20 mouse cellular contexts compared by ENCODE assay signal in the genomic region with DNA sequence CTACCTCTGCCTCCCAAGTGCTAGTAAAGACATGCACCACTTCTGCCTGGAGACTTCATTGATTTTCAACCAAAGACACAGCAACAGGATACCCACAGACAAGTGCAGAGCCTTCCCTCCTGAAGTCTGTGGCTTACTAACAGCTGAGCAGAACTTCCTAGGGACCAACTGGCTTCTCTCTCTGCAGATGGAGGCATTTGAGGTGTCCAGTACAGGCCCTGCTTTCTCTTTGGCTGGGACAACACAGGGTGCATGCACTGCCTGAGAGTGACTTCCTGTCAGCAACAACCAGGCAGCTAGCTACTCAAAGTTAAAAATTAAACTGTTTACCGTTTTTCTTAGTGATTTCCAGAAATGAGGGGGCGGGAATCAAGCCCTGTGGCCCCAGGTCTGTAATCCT. TPM values are rescaled to one million over a fixed set of nuclear protein-coding genes. Genes with fewer than 3 reads are reported as not detected.
DNase-seq lines count a peak whose midpoint lies in the region; ATAC-seq and TF ChIP-seq lines count a peak whose summit lies in the region.
"Had no signal": no experiment of that assay in that cellular context is flagged by ENCODE, and none has a peak within 500 bp of the region (broad histone marks: within the 10 kb centered on the region; RNA-seq: fewer than 3 reads in every experiment).

No protein-coding gene starts in this region.

- WGBS in heart, adult 2 months = 52% methylated on average over 2 of the region's 2 CpGs
- WGBS in heart, embryonic 12.5 days = 72% methylated on average over 2 of the region's 2 CpGs
- WGBS in liver, embryonic 15.5 days (ENCODE audit: insufficient replicate concordance) = 42% methylated on average over 2 of the region's 2 CpGs
- 82% methylated on average over 2 of the region's 2 CpGs for WGBS in midbrain, embryonic 10.5 days

- no peaks in the 10 kb centered on the region for H3K79me2 ChIP-seq in heart, adult 2 months (replicated peaks; ENCODE audit: control insufficient read depth, insufficient read depth, low read length)

- H3K9me3 ChIP-seq in heart, embryonic 12.5 days (replicated peaks) = 0 out of 2 replicates have a peak, but pooled peaks cover 4% of the 10 kb centered on the region
- no peaks in the 10 kb centered on the region for H3K9me3 ChIP-seq in liver, embryonic 15.5 days (replicated peaks)
- H3K9me3 ChIP-seq in midbrain, embryonic 10.5 days (replicated peaks) = 0 out of 2 replicates have a peak, but pooled peaks cover 6% of the 10 kb centered on the region
- H3K9me3 ChIP-seq: heart, embryonic 10.5 days; stomach, embryonic 15.5 days had no signal

- intact Hi-C loops in heart, adult 2 months (cut with DNase I) = no loop called here
- intact Hi-C loops in left cerebral cortex, postnatal 36 days (cut with DNase I) = no loop called here

- TF ChIP-seq POLR2A in heart, adult 2 months (IDR thresholded peaks at IDR 0.05; ENCODE audit: insufficient read depth, low read depth, low read length) = no peak

- H3K9ac ChIP-seq in heart, adult 2 months (ENCODE audit: low read depth, low read length) = no peak overlapping the region
- H3K9ac ChIP-seq in heart, embryonic 12.5 days = no peak overlapping the region
- no peak overlapping the region for H3K9ac ChIP-seq in liver, embryonic 15.5 days
- H3K9ac ChIP-seq: stomach, embryonic 15.5 days had no signal

- H3K4me2 ChIP-seq in heart, embryonic 12.5 days = no peak overlapping the region
- H3K4me2 ChIP-seq in liver, embryonic 15.5 days = no peak overlapping the region
- H3K4me2 ChIP-seq: stomach, embryonic 15.5 days had no signal

- H3K27me3 ChIP-seq in heart, adult 2 months (ENCODE audit: control insufficient read depth, insufficient read depth, low read length) = no peaks in the 10 kb centered on the region
- no peaks in the 10 kb centered on the region for H3K27me3 ChIP-seq in heart, embryonic 12.5 days (replicated peaks)
- no peaks in the 10 kb centered on the region for H3K27me3 ChIP-seq in liver, embryonic 15.5 days
- no peaks in the 10 kb centered on the region for H3K27me3 ChIP-seq in midbrain, embryonic 10.5 days (ENCODE audit: low read depth, poor library complexity, severe bottlenecking)
- H3K27me3 ChIP-seq: stomach, embryonic 15.5 days had no signal

- peaks cover 5% of the 10 kb centered on the region for H3K4me1 ChIP-seq in heart, adult 2 months (ENCODE audit: control insufficient read depth, insufficient read depth, low read length)
- peaks cover 20% of the 10 kb centered on the region for H3K4me1 ChIP-seq in heart, embryonic 12.5 days (replicated peaks)
- H3K4me1 ChIP-seq in liver, embryonic 15.5 days (replicated peaks) = peaks cover 19% of the 10 kb centered on the region
- peaks cover 11% of the 10 kb centered on the region for H3K4me1 ChIP-seq in midbrain, embryonic 10.5 days

- DNase-seq in heart, adult 2 months = no peak
- DNase-seq in thymus, postnatal 0 days (ENCODE audit: low spot score) = peak; percentile 14
- DNase-seq in thymus, postnatal 25 days = no peak
- DNase-seq in midbrain, embryonic 10.5 days (ENCODE audit: low spot score) = no peak
- DNase-seq in left cerebral cortex, postnatal 36 days (ENCODE audit: low spot score in 2 of 2) = no peak
- DNase-seq in embryo, embryonic 9.5 days (ENCODE audit: extremely low spot score) = no peak
- DNase-seq: adrenal gland, postnatal 36 days; cerebellum, adult 9-10 months; embryo, embryonic 11 days; gastrocnemius, adult 2 months; heart, postnatal 4 days; lung, postnatal 14 days; right cerebral cortex, adult 18-20 months; spleen, adult 18-20 months; thymus, postnatal 14 days had no signal

- no peak for TF ChIP-seq EP300 in heart, adult 2 months (IDR thresholded peaks at IDR 0.05; ENCODE audit: insufficient read depth, low read depth, low read length)

- no peak overlapping the region for H3K4me3 ChIP-seq in heart, adult 2 months
- H3K4me3 ChIP-seq in heart, embryonic 12.5 days = no peak overlapping the region
- no peak overlapping the region for H3K4me3 ChIP-seq in liver, embryonic 15.5 days (replicated peaks)
- H3K4me3 ChIP-seq in midbrain, embryonic 10.5 days = no peak overlapping the region
- H3K4me3 ChIP-seq: gastrocnemius, adult 2 months; heart, embryonic 10.5 days; stomach, embryonic 15.5 days had no signal

- peak overlapping the region; percentile 2; the same call in 1 of the 2 replicates for H3K27ac ChIP-seq in heart, adult 2 months
- no peak overlapping the region for H3K27ac ChIP-seq in heart, embryonic 12.5 days (ENCODE audit: poor library complexity, severe bottlenecking)
- peak overlapping the region; percentile 68 for H3K27ac ChIP-seq in liver, embryonic 15.5 days (replicated peaks)
- no peak overlapping the region for H3K27ac ChIP-seq in midbrain, embryonic 10.5 days (replicated peaks)
- H3K27ac ChIP-seq: gastrocnemius, adult 2 months; heart, embryonic 10.5 days; stomach, embryonic 15.5 days had no signal

- no peak for ATAC-seq in heart, embryonic 12.5 days (ENCODE audit: insufficient number of reproducible peaks, low FRiP score)
- ATAC-seq in liver, embryonic 15.5 days (ENCODE audit: insufficient read depth) = peak; percentile 38
- ATAC-seq: forebrain, embryonic 14.5 days had no signal

- no peak for TF ChIP-seq CTCF in heart, adult 2 months (IDR thresholded peaks at IDR 0.05)

- H3K36me3 ChIP-seq in heart, adult 2 months (ENCODE audit: control insufficient read depth, insufficient read depth, low read length) = no peaks in the 10 kb centered on the region
- H3K36me3 ChIP-seq in heart, embryonic 12.5 days = no peaks in the 10 kb centered on the region
- H3K36me3 ChIP-seq in liver, embryonic 15.5 days (replicated peaks) = no peaks in the 10 kb centered on the region
- no peaks in the 10 kb centered on the region for H3K36me3 ChIP-seq in midbrain, embryonic 10.5 days
- H3K36me3 ChIP-seq: heart, embryonic 10.5 days; stomach, embryonic 15.5 days had no signal

RNA-seq across cellular contexts. Expression of gene Srsf5, which starts 58.3 kb away (rescaled TPM):
- 100 to 1,000 TPM; 115 to 126 TPM for total RNA-seq in heart, adult 2 months (2021)
- 217 and 259 TPM in 2 replicates for polyA plus RNA-seq in heart, adult 2 months (2012; rRNA removed)
- polyA plus RNA-seq in heart, embryonic 12.5 days (2016; fragmentation: Nextera tagmentation; extraction: Ambion mirVana) = 439 and 445 TPM in 2 replicates
- 655 and 689 TPM in 2 replicates for polyA plus RNA-seq in thymus, postnatal 0 days (2015; fragmentation: Nextera tagmentation; extraction: Ambion mirVana)
- 283 and 287 TPM in 2 replicates for polyA plus RNA-seq in liver, embryonic 15.5 days (2015; fragmentation: Nextera tagmentation; extraction: Ambion mirVana)
- 505 and 561 TPM in 2 replicates for polyA plus RNA-seq in midbrain, embryonic 10.5 days (2016; fragmentation: Nextera tagmentation; extraction: Ambion mirVana)
- total RNA-seq in left cerebral cortex, postnatal 36 days (2021) = 100 to 1,000 TPM; 256 to 346 TPM

Comparison
In these comparisons a context has a peak if more than half of its experiments do, and no peak if none do; other contexts are left out.
1. H3K27ac ChIP-seq: peak in heart, adult 2 months (single experiment) and liver, embryonic 15.5 days (single experiment); none in heart, embryonic 12.5 days (single experiment) and midbrain, embryonic 10.5 days (single experiment).